Mouse (Mus musculus) midbrain, embryonic 13.5 days (tissue): Measurements from ENCODE around the gene Sigirr. TPM values are rescaled to one million over a fixed set of nuclear protein-coding genes. Genes with fewer than 3 reads are reported as not detected.

Source experiments
- polyA plus RNA-seq: library from polyadenylated mRNA; unstranded; fragments of >200 nt; fragmentation: Nextera tagmentation; extraction: Ambion mirVana; gene quantifications from 2 replicates; pipeline ENCODE4 v1.2.1, GENCODE M21; 2015

Sigirr gene
- polyA plus RNA-seq, 1 experiment from 2014 or later = 2.6 TPM

Other genes starting within 250 kb of the Sigirr start
- gene Gm45785, start 244.2 kb downstream of the Sigirr start, polyA plus RNA-seq = not detected in 2 replicates
- gene Ric8a, start 243.6 kb downstream of the Sigirr start, polyA plus RNA-seq = 89.3 and 98.1 TPM in 2 replicates
- gene Bet1l, start 243.0 kb downstream of the Sigirr start, polyA plus RNA-seq = 37.7 and 38.0 TPM in 2 replicates
- gene Psmd13, start 218.6 kb downstream of the Sigirr start, polyA plus RNA-seq = 287 and 302 TPM in 2 replicates
- gene Sirt3, start 218.3 kb downstream of the Sigirr start, polyA plus RNA-seq = 40.7 and 42.1 TPM in 2 replicates
- not detected in 2 replicates for gene Cox8b, start 200.1 kb downstream of the Sigirr start, polyA plus RNA-seq
- gene Nlrp6, start 179.7 kb downstream of the Sigirr start, polyA plus RNA-seq = 0.17 and 0.18 TPM in 2 replicates
- gene Pgghg, start 159.2 kb downstream of the Sigirr start, polyA plus RNA-seq = 8.4 and 8.7 TPM in 2 replicates
- 0.22 and 0.27 TPM in 2 replicates for gene Ifitm5, start 150.3 kb downstream of the Sigirr start, polyA plus RNA-seq
- gene Gm45717, start 144.6 kb downstream of the Sigirr start, polyA plus RNA-seq = not detected in 2 replicates
- 125 and 144 TPM in 2 replicates for gene Ifitm2, start 144.6 kb downstream of the Sigirr start, polyA plus RNA-seq
- 10.2 and 10.3 TPM in 2 replicates for gene Ifitm1, start 133.4 kb downstream of the Sigirr start, polyA plus RNA-seq
- gene Ifitm3, start 89.8 kb downstream of the Sigirr start, polyA plus RNA-seq = 22.6 and 26.2 TPM in 2 replicates
- 0.51 and 0.54 TPM in 2 replicates for gene Ifitm6, start 82.6 kb downstream of the Sigirr start, polyA plus RNA-seq
- not detected in 2 replicates for gene Gm17387, start 71.4 kb downstream of the Sigirr start, polyA plus RNA-seq
- gene B4galnt4, start 39.5 kb downstream of the Sigirr start, polyA plus RNA-seq = 44.1 and 48.3 TPM in 2 replicates
- gene Pkp3, start 22.4 kb downstream of the Sigirr start, polyA plus RNA-seq = 0.14 and 0.15 TPM in 2 replicates
- gene Ano9, start 17.2 kb upstream of the Sigirr start, polyA plus RNA-seq = 0.07 and 0.35 TPM in 2 replicates
- 77.4 TPM in 2 replicates for gene Ptdss2, start 21.8 kb upstream of the Sigirr start, polyA plus RNA-seq
- 40.5 and 45.3 TPM in 2 replicates for gene Rnh1, start 72.3 kb upstream of the Sigirr start, polyA plus RNA-seq
- 86.4 and 114 TPM in 2 replicates for gene Hras, start 93.4 kb upstream of the Sigirr start, polyA plus RNA-seq
- gene Lrrc56, start 93.6 kb upstream of the Sigirr start, polyA plus RNA-seq = 13.9 and 15.6 TPM in 2 replicates
- 1.8 and 2.1 TPM in 2 replicates for gene Lmntd2, start 113.5 kb upstream of the Sigirr start, polyA plus RNA-seq
- gene Rassf7, start 115.3 kb upstream of the Sigirr start, polyA plus RNA-seq = 30.9 and 34.2 TPM in 2 replicates
- 86.9 and 95.0 TPM in 2 replicates for gene Phrf1, start 128.2 kb upstream of the Sigirr start, polyA plus RNA-seq
- gene Irf7, start 165.9 kb upstream of the Sigirr start, polyA plus RNA-seq = 0.98 and 1.4 TPM in 2 replicates
- not detected in 2 replicates for gene Cdhr5, start 176.2 kb upstream of the Sigirr start, polyA plus RNA-seq
- 1.0 TPM in 2 replicates for gene Sct, start 178.6 kb upstream of the Sigirr start, polyA plus RNA-seq
- 0.43 and 0.68 TPM in 2 replicates for gene Drd4, start 191.4 kb upstream of the Sigirr start, polyA plus RNA-seq
- 140 and 148 TPM in 2 replicates for gene Deaf1, start 227.1 kb upstream of the Sigirr start, polyA plus RNA-seq
- 76.6 and 77.3 TPM in 2 replicates for gene Tmem80, start 227.2 kb upstream of the Sigirr start, polyA plus RNA-seq
- gene Eps8l2, start 238.3 kb upstream of the Sigirr start, polyA plus RNA-seq = 0.23 and 0.31 TPM in 2 replicates